Mouse (Mus musculus) thymus, postnatal 25 days (tissue): ENCODE measurements around the gene Macrod1.

ENCODE experiments used
- DNase-seq: peaks from one replicate; pipeline ENCODE4 v3.0.0; 2022

The Macrod1 gene

GRCm38 (mm10) chr19:7117653-7118307 is 61.2 kb downstream of the Macrod1 start:
- peak; percentile 25 for DNase-seq

DNA sequence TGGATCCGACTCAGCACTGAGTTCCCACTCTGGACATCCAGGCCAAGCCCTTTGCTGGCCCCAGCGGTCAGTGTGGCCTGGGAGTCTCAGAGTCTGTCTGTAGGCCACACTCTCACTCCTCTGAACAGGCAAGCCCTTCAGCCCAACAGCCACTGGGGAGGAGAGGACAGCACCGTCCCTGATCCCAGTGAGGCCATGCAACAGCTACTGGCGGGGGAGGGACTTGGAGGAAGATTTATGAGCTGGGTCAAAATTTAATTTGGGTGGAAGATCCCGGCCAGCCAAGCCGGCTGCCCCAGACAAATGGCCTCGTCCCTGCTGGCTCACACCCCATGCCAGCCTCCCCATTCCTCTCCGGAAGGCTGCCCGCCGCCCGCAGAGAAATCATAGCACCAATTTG is 64.6 kb downstream of the Macrod1 start:
- no peak for DNase-seq

- DNase-seq = no peak
Measured at GRCm38 (mm10) chr19:7122277-7122676, 65.7 kb downstream of the Macrod1 start.

DNA sequence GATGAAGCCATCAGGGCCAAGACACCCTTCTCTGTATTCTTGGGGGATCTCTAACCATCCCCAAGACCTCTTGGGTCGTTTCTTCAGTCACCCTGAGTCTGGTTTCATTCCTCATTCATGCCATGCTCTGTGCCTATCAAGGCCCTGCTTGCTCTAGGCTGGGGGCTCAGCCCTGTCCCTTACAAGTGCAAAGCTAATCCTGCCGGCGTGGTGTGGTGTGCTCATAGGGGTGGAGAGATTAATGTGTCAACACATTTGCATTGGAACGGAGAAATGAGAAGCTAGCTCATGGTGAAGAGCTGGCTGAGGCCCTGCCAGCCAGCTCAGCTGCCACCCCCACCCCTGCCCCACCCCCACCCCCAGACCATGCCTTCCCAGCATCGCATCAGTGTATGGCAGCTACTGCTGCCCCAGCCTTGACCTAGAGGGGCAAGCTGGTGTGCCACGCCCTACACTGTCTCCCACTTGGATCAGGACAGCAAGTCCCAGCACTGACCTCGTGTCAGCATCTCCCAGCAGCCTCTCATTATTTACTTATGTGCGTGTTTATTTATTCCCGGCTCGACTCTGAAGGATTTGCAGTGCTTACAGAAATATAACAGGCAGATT is 66.2 kb downstream of the Macrod1 start:
- no peak for DNase-seq

GRCm38 (mm10) chr19:7125526-7126156 is 69.0 kb downstream of the Macrod1 start:
- DNase-seq = no peak

DNA sequence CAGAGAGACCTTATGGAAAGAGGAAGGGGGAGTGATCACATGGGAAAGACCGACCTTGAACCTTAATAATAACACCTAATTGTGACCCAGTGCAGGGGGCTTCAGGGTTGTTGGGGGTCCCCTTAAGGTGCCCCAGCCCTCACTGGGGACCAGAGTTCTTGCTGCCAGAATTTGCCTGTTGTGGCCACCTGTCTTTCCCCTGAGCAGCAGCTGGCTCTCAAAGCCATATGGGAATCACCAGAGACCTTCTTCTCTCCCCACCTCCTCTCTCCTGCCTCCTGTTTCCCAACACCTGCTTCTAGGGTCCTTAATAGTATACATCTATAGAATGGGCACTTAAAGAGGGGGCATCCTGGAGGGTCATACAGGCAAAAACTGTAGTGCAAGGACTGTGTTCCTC is 69.6 kb downstream of the Macrod1 start:
- no peak for DNase-seq

DNA sequence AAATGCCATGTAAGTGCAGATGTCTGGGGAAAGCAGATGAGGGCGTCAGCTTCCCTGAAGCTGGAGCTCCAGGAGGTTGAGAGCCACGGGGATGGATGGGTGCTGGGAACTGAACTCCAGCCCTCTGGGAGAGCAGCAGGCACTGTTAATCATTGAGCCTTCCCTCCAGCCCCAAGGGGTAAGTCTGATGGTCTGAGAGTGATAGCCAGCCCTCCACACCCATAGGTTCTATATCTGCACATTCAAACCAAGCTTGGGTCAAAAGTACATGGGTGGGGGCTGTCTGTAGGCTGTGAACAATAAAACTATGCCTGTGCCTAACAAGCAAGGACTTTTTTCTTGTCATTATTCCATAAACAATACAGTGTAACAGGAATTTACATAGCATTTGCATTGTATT is 70.3 kb downstream of the Macrod1 start:
- no peak for DNase-seq

DNA sequence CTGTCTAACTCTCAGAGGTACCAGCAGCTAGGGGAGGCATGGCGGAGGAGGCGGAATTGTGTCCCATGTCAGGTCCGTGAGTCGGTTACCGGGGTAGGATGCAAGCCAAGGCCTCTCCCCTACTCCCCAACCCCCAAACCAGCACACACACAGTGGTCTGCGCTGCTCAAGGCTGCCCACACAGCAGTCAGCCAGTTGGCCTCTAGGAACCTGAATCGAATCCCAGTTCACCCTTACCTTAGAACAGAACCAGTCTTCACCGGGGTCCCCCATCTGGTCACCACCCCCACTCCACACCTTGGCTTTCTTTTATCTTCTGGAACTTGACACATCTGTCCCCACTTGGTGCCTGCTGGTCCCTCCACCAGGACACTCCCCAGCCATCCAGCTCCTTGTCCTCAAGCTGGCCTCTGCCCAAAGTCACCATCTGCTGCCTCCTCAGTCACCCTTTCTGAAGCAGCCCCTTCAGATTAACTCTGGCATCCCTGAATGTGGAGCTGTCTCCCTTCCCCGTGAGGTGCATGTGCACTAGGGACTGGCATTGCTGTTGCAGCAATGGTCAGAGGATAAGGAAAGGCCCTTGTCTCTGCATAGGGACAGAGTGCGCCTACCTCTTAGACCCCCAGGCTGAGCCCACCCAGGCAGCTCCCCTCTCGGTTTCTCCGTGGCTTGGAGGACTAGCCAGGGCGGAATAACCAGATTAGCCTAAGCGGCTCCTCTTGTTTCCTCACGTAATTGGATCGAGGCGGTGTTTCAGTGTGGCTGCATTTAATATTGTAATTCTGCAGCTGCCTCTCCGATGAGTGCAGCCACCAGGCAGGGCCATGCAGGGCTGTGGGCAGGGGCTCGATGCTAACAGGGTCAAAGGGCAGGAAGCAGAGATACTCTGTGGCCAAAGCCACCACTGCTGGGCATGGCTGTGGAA is 72.2 kb downstream of the Macrod1 start:
- no peak for DNase-seq

GRCm38 (mm10) chr19:7130317-7130716 is 73.7 kb downstream of the Macrod1 start:
- no peak for DNase-seq

GRCm38 (mm10) chr19:7133436-7133835 is 76.8 kb downstream of the Macrod1 start:
- DNase-seq = no peak

DNA sequence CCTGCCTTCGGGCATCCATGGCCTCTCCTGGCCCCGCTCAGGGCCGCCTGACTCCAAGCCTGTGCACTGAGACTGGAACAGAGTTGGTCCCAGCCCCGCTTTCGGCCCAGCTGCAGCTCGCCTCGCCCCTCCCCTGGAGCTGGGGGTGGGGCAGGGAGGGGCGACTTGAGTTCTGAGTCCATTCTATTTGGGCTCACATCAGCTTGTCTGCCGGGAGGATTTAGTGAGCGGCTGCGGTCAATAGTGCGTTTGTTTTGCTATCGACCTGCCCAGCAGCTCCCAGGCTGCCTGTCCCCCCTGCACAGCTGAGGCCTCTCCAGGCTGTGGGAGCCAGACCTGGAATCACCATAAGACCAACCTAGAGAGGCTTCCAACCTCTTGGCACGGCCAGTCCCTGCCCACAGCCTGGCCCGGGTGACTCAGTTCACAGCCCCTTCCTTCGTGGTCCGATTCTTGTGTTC is 78.1 kb downstream of the Macrod1 start:
- no peak for DNase-seq

DNA sequence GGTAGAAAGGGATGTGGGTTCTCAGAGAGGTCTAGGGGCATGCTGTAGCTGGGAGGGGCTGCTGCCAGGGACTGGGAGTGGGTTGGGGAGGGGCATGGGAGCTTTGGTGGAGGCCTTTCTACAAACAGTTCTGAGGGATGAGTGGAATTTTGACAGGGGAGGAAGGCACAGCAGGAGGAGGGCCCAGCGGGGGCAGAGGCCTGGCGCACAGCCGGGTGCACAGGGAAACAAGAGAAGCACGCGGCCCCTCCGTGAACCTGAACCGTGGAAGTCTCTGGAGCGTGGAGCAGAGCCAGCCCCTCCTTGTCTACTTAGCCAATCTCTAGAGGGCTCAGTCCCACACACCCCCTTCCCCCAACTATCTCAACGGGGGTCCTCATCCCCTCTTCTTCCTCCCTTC is 78.9 kb downstream of the Macrod1 start:
- no peak for DNase-seq

DNA sequence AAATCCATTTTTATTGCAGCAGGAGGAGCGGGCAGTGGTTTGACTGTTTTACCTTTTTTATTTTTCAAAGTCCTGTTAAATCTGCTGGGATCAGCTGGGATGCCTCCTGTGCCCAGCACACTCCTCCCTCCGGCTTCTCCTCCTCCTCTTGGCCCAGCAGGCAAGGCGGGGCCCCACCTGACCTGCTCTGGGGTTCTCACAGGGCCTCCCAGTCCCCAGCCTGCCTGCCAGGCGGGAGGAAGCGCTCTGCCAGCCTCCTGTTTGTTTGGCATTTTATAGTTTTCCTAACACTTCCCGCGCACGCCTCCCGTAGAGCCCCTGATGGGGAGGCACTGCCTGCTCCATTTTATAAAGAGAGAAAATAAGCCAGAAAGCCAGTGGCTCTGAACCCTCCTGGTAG is 79.4 kb downstream of the Macrod1 start:
- DNase-seq = no peak

GRCm38 (mm10) chr19:7136714-7137498 is 80.3 kb downstream of the Macrod1 start:
- DNase-seq = no peak

DNA sequence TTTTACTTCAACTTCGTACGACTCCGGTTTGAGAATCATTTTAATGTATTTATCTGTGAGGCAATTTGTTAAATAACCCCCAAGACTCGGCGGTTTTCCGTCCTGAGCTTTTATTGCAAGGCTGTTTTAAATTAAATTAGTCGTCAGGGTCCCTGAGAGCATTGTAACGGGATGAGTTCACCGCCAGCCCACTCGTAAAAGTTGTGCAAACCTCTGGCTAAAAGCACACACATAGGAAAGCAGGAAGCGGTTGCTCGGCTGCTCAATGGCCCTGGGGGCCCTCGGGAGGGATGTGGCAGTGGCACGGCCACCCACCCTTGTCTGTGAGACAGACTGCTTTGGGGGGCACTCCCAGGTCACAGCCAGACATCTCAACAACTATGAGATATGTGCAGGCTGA is 81.7 kb downstream of the Macrod1 start:
- DNase-seq = no peak

GRCm38 (mm10) chr19:7139321-7139720 is 82.7 kb downstream of the Macrod1 start:
- DNase-seq = no peak

DNA sequence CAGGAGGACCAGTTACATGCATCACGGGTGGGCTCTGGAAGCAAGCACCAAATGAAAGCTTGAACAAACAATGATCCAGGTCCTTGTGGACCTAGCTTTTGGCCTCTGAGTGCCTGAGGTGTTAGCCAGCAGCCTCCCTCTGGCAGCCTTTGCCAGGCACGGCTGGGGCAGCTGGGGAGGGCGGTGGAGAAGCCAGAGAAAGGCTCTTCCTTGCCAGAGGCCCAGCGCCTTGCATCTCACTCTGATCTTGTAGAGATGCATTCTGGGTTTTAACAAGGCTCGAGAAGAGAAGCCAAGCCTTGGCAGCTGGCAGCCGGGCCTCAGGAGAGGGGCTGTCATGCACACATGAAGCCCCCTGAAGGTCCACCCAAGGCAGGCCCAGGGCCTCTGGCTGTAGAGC is 83.8 kb downstream of the Macrod1 start:
- no peak for DNase-seq

GRCm38 (mm10) chr19:7140856-7141421 is 84.3 kb downstream of the Macrod1 start:
- DNase-seq = no peak

GRCm38 (mm10) chr19:7142207-7142915 is 85.8 kb downstream of the Macrod1 start:
- DNase-seq = no peak

GRCm38 (mm10) chr19:7143854-7144253 is 87.2 kb downstream of the Macrod1 start:
- DNase-seq = peak; percentile 68

GRCm38 (mm10) chr19:7144458-7144857 is 87.8 kb downstream of the Macrod1 start:
- no peak for DNase-seq
